Mouse (Mus musculus): ENCODE measurements around the gene Gas2l3. TPM values are rescaled to one million over a fixed set of nuclear protein-coding genes. Genes with fewer than 3 reads are reported as not detected.

Gene Gas2l3
- polyA plus RNA-seq, 1 experiment from 2014 or later: 16.8 TPM

- Histone ChIP-seq H3K9me3 (peaks cover 4% of the 10 kb centered on the region; the same call in 1 of the 2 replicates), H3K9ac (peak overlapping the region; percentile 87), H3K4me1 (peaks cover 47% of the 10 kb centered on the region), H3K4me3 (peak overlapping the region; percentile 87), H3K27me3 (replicated peaks) (no peaks in the 10 kb centered on the region), H3K4me2 (peak overlapping the region; percentile 89), H3K36me3 (peaks cover 13% of the 10 kb centered on the region), H3K27ac (replicated peaks) (peak overlapping the region; percentile 80)
- ATAC-seq (ENCODE audit: extremely low read depth, insufficient number of reproducible peaks, low FRiP score, low TSS enrichment): no peak
- 14% methylated on average over 4 of the region's 4 CpGs for WGBS
Measured at GRCm38 (mm10) chr10:89442640-89443039, 1.1 kb downstream of the Gas2l3 start.

- Histone ChIP-seq H3K9ac (no peak overlapping the region), H3K27ac (replicated peaks) (no peak overlapping the region), H3K27me3 (replicated peaks) (no peaks in the 10 kb centered on the region), H3K4me1 (peaks cover 50% of the 10 kb centered on the region), H3K4me3 (peak overlapping the region; percentile 87), H3K36me3 (peaks cover 19% of the 10 kb centered on the region), H3K4me2 (peak overlapping the region; percentile 89), H3K9me3 (peaks cover 4% of the 10 kb centered on the region; the same call in 1 of the 2 replicates)
- 93% methylated on average over 3 of the region's 3 CpGs for WGBS
- no peak for ATAC-seq (ENCODE audit: extremely low read depth, insufficient number of reproducible peaks, low FRiP score, low TSS enrichment)
Measured at GRCm38 (mm10) chr10:89441961-89442360, 1.8 kb downstream of the Gas2l3 start.

GRCm38 (mm10) chr10:89439380-89439779, 4.4 kb downstream of the Gas2l3 start:
- peak overlapping the region; percentile 51 for H3K4me2 ChIP-seq
- H3K9me3 ChIP-seq: peaks cover 4% of the 10 kb centered on the region; the same call in 1 of the 2 replicates
- no peak overlapping the region for H3K4me3 ChIP-seq
- no peak for ATAC-seq (ENCODE audit: extremely low read depth, insufficient number of reproducible peaks, low FRiP score, low TSS enrichment)
- H3K36me3 ChIP-seq: peaks cover 33% of the 10 kb centered on the region
- H3K4me1 ChIP-seq: peaks cover 58% of the 10 kb centered on the region
- no peaks in the 10 kb centered on the region for H3K27me3 ChIP-seq (replicated peaks)
- peak overlapping the region; percentile 13; the same call in 1 of the 2 replicates for H3K9ac ChIP-seq
- peak overlapping the region; percentile 65 for H3K27ac ChIP-seq (replicated peaks)
- WGBS: 39% methylated on average over 7 of the region's 7 CpGs

GRCm38 (mm10) chr10:89437996-89438395, 5.8 kb downstream of the Gas2l3 start:
- Histone ChIP-seq H3K36me3 (peaks cover 46% of the 10 kb centered on the region), H3K4me1 (peaks cover 52% of the 10 kb centered on the region), H3K27ac (replicated peaks) (peak overlapping the region; percentile 60), H3K4me3 (no peak overlapping the region), H3K27me3 (replicated peaks) (no peaks in the 10 kb centered on the region), H3K9me3 (peaks cover 4% of the 10 kb centered on the region; the same call in 1 of the 2 replicates), H3K9ac (peak overlapping the region; percentile 59; the same call in 1 of the 2 replicates), H3K4me2 (peak overlapping the region; percentile 47)
- no peak for ATAC-seq (ENCODE audit: extremely low read depth, insufficient number of reproducible peaks, low FRiP score, low TSS enrichment)
- 58% methylated on average over 12 of the region's 12 CpGs for WGBS

- Histone ChIP-seq H3K9me3 (peaks cover 4% of the 10 kb centered on the region; the same call in 1 of the 2 replicates), H3K4me1 (peaks cover 47% of the 10 kb centered on the region), H3K9ac (no peak overlapping the region), H3K27ac (replicated peaks) (0 out of 2 replicates have a peak overlapping the region, but pooled peaks have one; percentile 60), H3K36me3 (peaks cover 48% of the 10 kb centered on the region), H3K4me3 (no peak overlapping the region), H3K4me2 (no peak overlapping the region), H3K27me3 (replicated peaks) (no peaks in the 10 kb centered on the region)
- 78% methylated on average over 9 of the region's 9 CpGs for WGBS
- no peak for ATAC-seq (ENCODE audit: extremely low read depth, insufficient number of reproducible peaks, low FRiP score, low TSS enrichment)
Measured at GRCm38 (mm10) chr10:89437472-89437871, 6.3 kb downstream of the Gas2l3 start.

- 74% methylated on average over 9 of the region's 9 CpGs for WGBS
- Histone ChIP-seq H3K27me3 (replicated peaks) (no peaks in the 10 kb centered on the region), H3K9ac (no peak overlapping the region), H3K27ac (replicated peaks) (no peak overlapping the region), H3K4me1 (peaks cover 41% of the 10 kb centered on the region), H3K4me2 (no peak overlapping the region), H3K36me3 (peaks cover 50% of the 10 kb centered on the region), H3K4me3 (no peak overlapping the region), H3K9me3 (no peaks in the 10 kb centered on the region)
- ATAC-seq (ENCODE audit: extremely low read depth, insufficient number of reproducible peaks, low FRiP score, low TSS enrichment): no peak
Measured at GRCm38 (mm10) chr10:89435920-89436319, 7.8 kb downstream of the Gas2l3 start.

- Histone ChIP-seq H3K9me3 (no peaks in the 10 kb centered on the region), H3K9ac (no peak overlapping the region), H3K4me1 (peaks cover 39% of the 10 kb centered on the region), H3K4me2 (no peak overlapping the region), H3K36me3 (peaks cover 51% of the 10 kb centered on the region), H3K4me3 (no peak overlapping the region), H3K27me3 (replicated peaks) (no peaks in the 10 kb centered on the region), H3K27ac (replicated peaks) (no peak overlapping the region)
- 83% methylated on average over 12 of the region's 12 CpGs for WGBS
- ATAC-seq (ENCODE audit: extremely low read depth, insufficient number of reproducible peaks, low FRiP score, low TSS enrichment): no peak
Measured at GRCm38 (mm10) chr10:89435413-89435812, 8.4 kb downstream of the Gas2l3 start.

- no peak overlapping the region for H3K4me2 ChIP-seq
- H3K4me3 ChIP-seq: no peak overlapping the region
- H3K27ac ChIP-seq (replicated peaks): no peak overlapping the region
- H3K9me3 ChIP-seq: no peaks in the 10 kb centered on the region
- no peaks in the 10 kb centered on the region for H3K27me3 ChIP-seq (replicated peaks)
- H3K4me1 ChIP-seq: peaks cover 33% of the 10 kb centered on the region
- no peak overlapping the region for H3K9ac ChIP-seq
- ATAC-seq (ENCODE audit: extremely low read depth, insufficient number of reproducible peaks, low FRiP score, low TSS enrichment): no peak
- peaks cover 57% of the 10 kb centered on the region for H3K36me3 ChIP-seq
- WGBS: 75% methylated on average over 17 of the region's 17 CpGs
Measured at GRCm38 (mm10) chr10:89434509-89435210, 9.1 kb downstream of the Gas2l3 start.

GRCm38 (mm10) chr10:89432743-89433142, 11.0 kb downstream of the Gas2l3 start:
- no peaks in the 10 kb centered on the region for H3K27me3 ChIP-seq (replicated peaks)
- H3K9ac ChIP-seq: no peak overlapping the region
- H3K4me1 ChIP-seq: peaks cover 14% of the 10 kb centered on the region
- no peaks in the 10 kb centered on the region for H3K9me3 ChIP-seq
- 86% methylated on average over 13 of the region's 13 CpGs for WGBS
- H3K4me2 ChIP-seq: no peak overlapping the region
- H3K4me3 ChIP-seq: no peak overlapping the region
- no peak for ATAC-seq (ENCODE audit: extremely low read depth, insufficient number of reproducible peaks, low FRiP score, low TSS enrichment)
- no peak overlapping the region for H3K27ac ChIP-seq (replicated peaks)
- H3K36me3 ChIP-seq: peaks cover 73% of the 10 kb centered on the region

GRCm38 (mm10) chr10:89430751-89431150, 13.0 kb downstream of the Gas2l3 start:
- Histone ChIP-seq H3K9me3 (no peaks in the 10 kb centered on the region), H3K27ac (replicated peaks) (no peak overlapping the region), H3K4me3 (no peak overlapping the region), H3K9ac (no peak overlapping the region), H3K4me1 (0 out of 2 replicates have a peak, but pooled peaks cover 6% of the 10 kb centered on the region), H3K36me3 (peaks cover 73% of the 10 kb centered on the region), H3K27me3 (replicated peaks) (no peaks in the 10 kb centered on the region), H3K4me2 (no peak overlapping the region)
- 86% methylated on average over 7 of the region's 7 CpGs for WGBS
- no peak for ATAC-seq (ENCODE audit: extremely low read depth, insufficient number of reproducible peaks, low FRiP score, low TSS enrichment)

GRCm38 (mm10) chr10:89424800-89425393, 18.9 kb downstream of the Gas2l3 start:
- WGBS: 87% methylated on average over 11 of the region's 11 CpGs
- Histone ChIP-seq H3K27ac (replicated peaks) (no peak overlapping the region), H3K27me3 (replicated peaks) (no peaks in the 10 kb centered on the region), H3K9me3 (no peaks in the 10 kb centered on the region), H3K36me3 (peaks cover 79% of the 10 kb centered on the region), H3K4me3 (no peak overlapping the region), H3K4me1 (no peaks in the 10 kb centered on the region), H3K9ac (no peak overlapping the region), H3K4me2 (no peak overlapping the region)
- no peak for ATAC-seq (ENCODE audit: extremely low read depth, insufficient number of reproducible peaks, low FRiP score, low TSS enrichment)
